Mouse (Mus musculus) neural tube, embryonic 14.5 days (tissue): ENCODE results near the gene Prr19. TPM values are rescaled to one million over a fixed set of nuclear protein-coding genes. Genes with fewer than 3 reads are reported as not detected.

ENCODE experiments used
- polyA plus RNA-seq: library from polyadenylated mRNA; unstranded; fragments of >200 nt; fragmentation: Nextera tagmentation; extraction: Ambion mirVana; gene quantifications from 2 replicates; pipeline ENCODE4 v1.2.1, GENCODE M21; 2014

Gene Prr19
- polyA plus RNA-seq, 1 experiment from 2014 or later, result 4.3 TPM

Other genes with a start within 250 kb of the Prr19 start
- 22.2 and 28.1 TPM in 2 replicates for gene Grik5, start 229.1 kb upstream of the Prr19 start, polyA plus RNA-seq
- gene Zfp574, start 228.8 kb upstream of the Prr19 start, polyA plus RNA-seq, result 24.6 and 27.3 TPM in 2 replicates
- 27.5 and 33.6 TPM in 2 replicates for gene Pou2f2, start 121.7 kb upstream of the Prr19 start, polyA plus RNA-seq
- 14.9 and 15.3 TPM in 2 replicates for gene Dedd2, start 80.8 kb upstream of the Prr19 start, polyA plus RNA-seq
- gene Zfp526, start 80.0 kb upstream of the Prr19 start, polyA plus RNA-seq, result 1.7 and 2.8 TPM in 2 replicates
- gene Gsk3a, start 63.6 kb upstream of the Prr19 start, polyA plus RNA-seq, result 21.5 and 25.1 TPM in 2 replicates
- gene Erf, start 50.6 kb upstream of the Prr19 start, polyA plus RNA-seq, result 4.5 and 4.8 TPM in 2 replicates
- 43.3 and 46.6 TPM in 2 replicates for gene Cic, start 33.7 kb upstream of the Prr19 start, polyA plus RNA-seq
- 561 and 590 TPM in 2 replicates for gene Pafah1b3, start 3.4 kb upstream of the Prr19 start, polyA plus RNA-seq
- gene Tmem145, start 4.7 kb downstream of the Prr19 start, polyA plus RNA-seq, result 70.6 and 94.9 TPM in 2 replicates
- gene Megf8, start 15.8 kb downstream of the Prr19 start, polyA plus RNA-seq, result 22.6 and 22.9 TPM in 2 replicates
- not detected in 2 replicates for gene Cnfn, start 68.3 kb downstream of the Prr19 start, polyA plus RNA-seq
- 3.5 and 6.5 TPM in 2 replicates for gene Lipe, start 97.3 kb downstream of the Prr19 start, polyA plus RNA-seq
- gene Cxcl17, start 111.5 kb downstream of the Prr19 start, polyA plus RNA-seq, result 0.49 and 0.66 TPM in 2 replicates
- 1.1 and 1.2 TPM in 2 replicates for gene Ceacam1, start 176.2 kb downstream of the Prr19 start, polyA plus RNA-seq
- gene Ceacam2, start 238.4 kb downstream of the Prr19 start, polyA plus RNA-seq, result 0.24 and 0.36 TPM in 2 replicates